Mouse (Mus musculus) intestine, embryonic 15.5 days (tissue): Measurements from ENCODE around the gene Mreg. TPM values are rescaled to one million over a fixed set of nuclear protein-coding genes. Genes with fewer than 3 reads are reported as not detected.
A peak's percentile ranks its signal among the peaks of the same experiment; 100 is the strongest.

Source experiments
- ATAC-seq: fragments of 200-750 bp; cut with Nextera tagmentation; 2 replicates; pipeline ENCODE4 v1.8.0; 2017; ENCODE audit warnings: moderate TSS enrichment, moderate library complexity
- H3K27ac ChIP-seq: fragments of 300-500 bp; sonication (generic); 2 replicates; pipeline ENCODE4 v1.5.1; 2015; ENCODE audit warnings: mild to moderate bottlenecking, inconsistent platforms
- H3K27me3 ChIP-seq: fragments of 300-500 bp; sonication (generic); replicated peaks from 2 replicates; pipeline ENCODE4 v1.6.1; 2015; ENCODE audit warnings: inconsistent platforms
- H3K36me3 ChIP-seq: fragments of 300-500 bp; sonication (generic); 2 replicates; pipeline ENCODE4 v1.6.1; 2015; ENCODE audit warnings: inconsistent platforms
- H3K4me1 ChIP-seq: fragments of 300-500 bp; sonication (generic); replicated peaks from 2 replicates; pipeline ENCODE4 v1.6.1; 2015; ENCODE audit warnings: inconsistent platforms
- H3K4me2 ChIP-seq: fragments of 300-500 bp; sonication (generic); replicated peaks from 2 replicates; pipeline ENCODE4 v1.6.1; 2015; ENCODE audit warnings: mild to moderate bottlenecking, inconsistent platforms
- H3K4me3 ChIP-seq: fragments of 300-500 bp; sonication (generic); replicated peaks from 2 replicates; pipeline ENCODE4 v1.5.1; 2015; ENCODE audit warnings: inconsistent platforms
- H3K9ac ChIP-seq: fragments of 300-500 bp; sonication (generic); 2 replicates; pipeline ENCODE4 v1.6.1; 2015; ENCODE audit warnings: inconsistent platforms
- H3K9me3 ChIP-seq: fragments of 300-500 bp; sonication (generic); 2 replicates; pipeline ENCODE4 v1.6.1; 2016; ENCODE audit warnings: inconsistent platforms
- WGBS: fragments of 180-500 bp; shearing (Covaris S2); methylation state at CpG from one replicate; pipeline ENCODE4 v1.1.7; 2015; 5-methylcytosine and 5-hydroxymethylcytosine counted together
- polyA plus RNA-seq: library from polyadenylated mRNA; unstranded; fragments of >200 nt; fragmentation: Nextera tagmentation; extraction: Ambion mirVana; gene quantifications from 2 replicates; pipeline ENCODE4 v1.2.1, GENCODE M21; 2015

Gene Mreg
- polyA plus RNA-seq, 1 experiment from 2014 or later, result 9.4 TPM

DNA sequence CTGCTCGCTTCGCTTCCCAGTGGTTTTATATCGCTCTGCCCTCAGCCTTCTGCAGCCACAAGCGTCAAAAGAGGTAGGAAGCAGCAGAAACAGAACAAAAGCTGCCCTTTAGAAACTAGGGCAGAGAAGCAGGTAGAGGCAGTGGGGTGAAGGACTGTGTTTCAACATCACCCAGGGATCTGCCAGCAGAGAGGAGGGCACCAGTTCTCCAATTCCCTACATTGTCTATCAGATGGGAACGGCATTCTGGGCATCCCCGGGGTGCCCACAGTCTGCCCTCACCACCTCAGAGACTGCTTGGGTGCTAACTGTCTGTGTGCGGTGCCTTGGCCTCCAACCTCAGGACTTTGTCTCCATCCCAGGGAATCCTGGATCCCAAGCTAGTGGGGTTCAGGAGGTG, 32.2 kb downstream of the Mreg start:
- ATAC-seq, result no peak
- Histone ChIP-seq H3K36me3 (no peaks in the 10 kb centered on the region), H3K4me2 (no peak overlapping the region), H3K4me1 (peaks cover 6% of the 10 kb centered on the region; the same call in 1 of the 2 replicates), H3K4me3 (no peak overlapping the region), H3K9ac (no peak overlapping the region), H3K27ac (no peak overlapping the region), H3K27me3 (no peaks in the 10 kb centered on the region), H3K9me3 (no peaks in the 10 kb centered on the region)
- 91% methylated on average over 7 of the region's 7 CpGs for WGBS

DNA sequence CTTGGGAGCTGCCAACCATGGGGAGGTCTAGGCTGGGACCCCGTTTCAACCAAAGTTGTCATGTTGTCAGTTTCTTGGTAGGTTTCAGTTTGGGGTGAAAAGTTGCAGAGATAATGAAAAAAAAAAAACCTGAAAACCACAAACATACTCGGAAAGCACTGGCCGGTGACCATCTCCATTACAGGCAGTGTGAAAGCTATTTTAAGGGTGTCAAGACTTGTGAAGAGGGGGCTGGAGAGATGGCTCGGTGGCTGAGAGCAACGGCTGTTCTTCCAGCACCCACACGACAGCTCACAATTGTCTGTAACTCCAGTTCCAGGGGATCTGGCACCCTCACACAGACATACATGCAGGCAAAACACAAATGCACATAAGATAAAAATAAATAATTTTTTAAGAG, 35.9 kb downstream of the Mreg start:
- no peak overlapping the region for H3K4me3 ChIP-seq
- WGBS, result 68% methylated on average over 6 of the region's 6 CpGs
- no peaks in the 10 kb centered on the region for H3K27me3 ChIP-seq
- no peaks in the 10 kb centered on the region for H3K36me3 ChIP-seq
- no peaks in the 10 kb centered on the region for H3K9me3 ChIP-seq
- peaks cover 7% of the 10 kb centered on the region; the same call in 1 of the 2 replicates for H3K4me1 ChIP-seq
- no peak for ATAC-seq
- H3K27ac ChIP-seq, result no peak overlapping the region
- H3K9ac ChIP-seq, result no peak overlapping the region
- no peak overlapping the region for H3K4me2 ChIP-seq

DNA sequence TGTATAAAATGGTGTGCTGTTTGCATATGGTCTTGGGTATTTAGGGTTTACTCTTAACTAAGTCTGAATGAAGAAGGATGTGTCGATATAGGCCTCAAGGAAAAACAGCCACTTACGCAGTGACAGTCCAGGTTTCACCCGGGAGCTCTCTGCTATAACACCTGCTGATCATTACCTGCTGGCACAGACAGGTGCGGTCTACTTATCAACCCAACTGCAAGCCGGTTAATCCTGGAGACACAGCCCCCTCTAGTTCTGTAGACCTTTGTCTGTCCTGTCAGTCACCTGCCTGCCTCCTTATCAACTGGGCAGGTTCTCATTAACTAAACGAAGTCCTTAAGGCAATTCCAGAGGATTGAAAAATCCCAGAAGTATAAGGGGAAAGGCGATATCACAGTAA, 37.9 kb downstream of the Mreg start:
- no peak overlapping the region for H3K4me2 ChIP-seq
- WGBS, result 63% methylated on average over 7 of the region's 7 CpGs

DNA sequence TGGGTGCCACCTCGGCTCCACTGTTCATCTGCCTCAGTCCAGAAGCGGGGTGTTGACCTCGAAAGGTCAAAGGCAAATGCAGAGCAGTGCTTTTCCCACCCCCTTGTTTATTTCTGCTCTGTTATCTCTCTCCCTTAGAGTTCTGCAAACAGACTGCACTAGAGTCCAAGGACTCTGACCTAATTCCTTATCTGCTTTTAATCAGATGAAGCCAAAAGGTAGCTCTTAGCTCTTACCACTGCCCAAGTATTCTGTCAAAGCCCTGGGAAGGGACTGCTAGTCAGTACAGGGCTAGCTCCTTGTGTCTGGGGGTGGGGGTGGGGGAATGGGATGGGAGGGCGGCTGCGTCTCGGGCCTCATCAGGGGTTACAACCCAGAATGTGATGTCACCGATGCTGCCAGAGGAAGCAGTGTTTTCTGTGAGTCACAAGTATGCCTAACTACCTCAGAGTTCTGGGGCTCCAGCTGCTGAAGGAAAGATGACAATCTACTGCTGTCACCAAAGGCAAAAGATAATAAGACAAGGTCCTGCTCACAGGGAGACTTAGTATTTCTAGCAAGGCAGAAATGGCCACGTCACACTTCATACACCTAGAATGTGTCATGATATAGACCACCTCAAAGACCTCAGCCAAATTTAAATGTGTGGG, 38.6 kb downstream of the Mreg start:
- H3K9me3 ChIP-seq, result no peaks in the 10 kb centered on the region
- H3K27me3 ChIP-seq, result no peaks in the 10 kb centered on the region
- H3K36me3 ChIP-seq, result no peaks in the 10 kb centered on the region
- peaks cover 7% of the 10 kb centered on the region; the same call in 1 of the 2 replicates for H3K4me1 ChIP-seq
- peak overlapping the region; percentile 9; the same call in 1 of the 2 replicates for H3K4me2 ChIP-seq
- no peak overlapping the region for H3K9ac ChIP-seq
- H3K4me3 ChIP-seq, result no peak overlapping the region
- ATAC-seq, result peak; percentile 71
- WGBS, result 27% methylated on average over 8 of the region's 8 CpGs
- peak overlapping the region; percentile 48 for H3K27ac ChIP-seq

More for the DNA sequence above, 37.9 kb downstream of the Mreg start:
- no peak overlapping the region for H3K9ac ChIP-seq
- no peaks in the 10 kb centered on the region for H3K9me3 ChIP-seq
- no peaks in the 10 kb centered on the region for H3K27me3 ChIP-seq
- ATAC-seq, result peak; percentile 76
- H3K27ac ChIP-seq, result peak overlapping the region; percentile 48; the same call in 1 of the 2 replicates
- peaks cover 7% of the 10 kb centered on the region; the same call in 1 of the 2 replicates for H3K4me1 ChIP-seq
- H3K4me3 ChIP-seq, result no peak overlapping the region
- H3K36me3 ChIP-seq, result no peaks in the 10 kb centered on the region

DNA sequence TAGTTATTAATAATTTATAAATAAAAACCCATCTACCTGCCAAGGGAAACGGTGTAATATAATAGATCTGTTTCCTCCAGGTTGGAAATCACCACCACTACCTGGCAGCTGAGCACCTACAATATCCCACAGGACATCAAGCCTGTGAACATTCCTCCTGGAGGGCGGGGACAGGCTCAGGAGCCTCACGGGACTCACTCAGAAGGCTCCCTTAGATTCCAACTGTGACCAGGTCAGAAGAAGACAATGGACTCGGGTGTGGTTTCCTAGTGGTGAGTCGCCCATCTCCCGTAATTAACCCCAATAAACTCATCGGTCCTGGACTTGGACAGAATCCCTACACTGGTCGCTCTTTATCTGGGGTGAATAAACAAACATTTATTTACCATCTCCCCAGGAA, 39.3 kb downstream of the Mreg start:
- H3K9ac ChIP-seq, result no peak overlapping the region
- no peak overlapping the region for H3K27ac ChIP-seq
- H3K4me2 ChIP-seq, result no peak overlapping the region
- no peaks in the 10 kb centered on the region for H3K9me3 ChIP-seq
- no peak overlapping the region for H3K4me3 ChIP-seq
- peaks cover 7% of the 10 kb centered on the region; the same call in 1 of the 2 replicates for H3K4me1 ChIP-seq
- H3K36me3 ChIP-seq, result no peaks in the 10 kb centered on the region
- peak; percentile 42 for ATAC-seq
- WGBS, result 65% methylated on average over 8 of the region's 8 CpGs
- H3K27me3 ChIP-seq, result no peaks in the 10 kb centered on the region

DNA sequence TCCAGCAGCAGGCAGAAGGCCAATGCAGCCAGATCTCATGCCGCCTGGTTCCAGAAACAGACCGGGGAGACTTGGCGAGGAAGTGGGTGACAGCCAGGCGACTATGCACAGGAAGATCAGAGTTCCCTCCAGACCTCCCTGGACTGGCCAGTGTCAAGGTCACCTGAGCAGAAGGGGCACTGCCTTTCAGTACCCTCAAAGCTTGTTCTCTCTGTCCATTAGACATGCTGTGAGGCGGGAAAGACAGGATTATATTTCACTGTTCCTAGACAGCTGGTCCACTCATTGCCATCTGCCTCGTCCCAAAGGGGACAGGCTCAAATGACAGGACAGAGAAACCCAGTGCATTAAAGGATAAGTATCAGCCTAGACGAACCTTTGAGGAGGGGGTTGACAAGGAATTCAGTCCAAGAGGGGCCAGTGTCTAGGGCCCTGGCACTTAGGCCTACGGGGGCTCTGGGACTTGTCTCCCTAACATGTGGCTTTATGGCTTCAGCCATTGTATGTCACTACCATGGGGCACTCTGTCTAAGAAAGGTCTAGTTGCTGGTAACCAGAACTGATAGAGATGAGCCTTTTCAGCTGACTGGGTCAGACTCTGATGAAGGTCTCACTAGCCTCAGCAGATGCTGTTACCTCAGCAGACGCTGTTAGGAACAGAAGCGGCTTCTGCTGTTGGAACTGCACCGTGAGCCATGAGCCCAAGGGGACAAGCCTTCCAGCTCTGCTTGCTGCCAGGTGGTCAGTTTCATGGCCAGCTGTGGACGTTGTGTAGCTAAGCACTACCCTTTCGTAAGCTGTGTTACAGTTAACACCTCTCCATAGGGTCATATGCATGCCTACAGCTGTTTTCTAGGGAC, 40.9 kb downstream of the Mreg start:
- Histone ChIP-seq H3K4me1 (peaks cover 7% of the 10 kb centered on the region; the same call in 1 of the 2 replicates), H3K4me3 (no peak overlapping the region), H3K27me3 (no peaks in the 10 kb centered on the region), H3K36me3 (no peaks in the 10 kb centered on the region), H3K9me3 (no peaks in the 10 kb centered on the region), H3K27ac (no peak overlapping the region), H3K9ac (no peak overlapping the region), H3K4me2 (no peak overlapping the region)
- WGBS, result 78% methylated on average over 13 of the region's 13 CpGs
- no peak for ATAC-seq

DNA sequence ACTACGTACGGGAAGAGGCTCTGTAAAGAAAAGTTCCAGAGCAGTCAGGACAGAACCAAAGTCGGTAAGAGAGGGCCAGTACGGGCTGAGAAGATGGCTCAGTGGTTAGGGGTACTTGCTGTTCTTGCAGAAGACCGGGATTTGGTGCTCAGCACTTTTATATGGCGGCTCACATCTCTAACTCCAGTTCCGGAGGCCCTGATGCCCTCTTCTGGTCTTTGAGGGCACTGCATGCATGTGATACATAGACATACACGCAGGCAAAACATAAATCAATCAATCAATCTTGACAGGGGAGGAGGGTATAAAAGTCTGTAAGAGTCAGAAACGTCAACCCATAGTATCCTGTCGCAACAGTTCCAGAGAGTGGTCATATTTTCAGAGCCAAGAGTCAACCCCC, 45.1 kb downstream of the Mreg start:
- Histone ChIP-seq H3K4me1 (no peaks in the 10 kb centered on the region), H3K9me3 (no peaks in the 10 kb centered on the region), H3K4me3 (no peak overlapping the region), H3K27me3 (no peaks in the 10 kb centered on the region), H3K27ac (no peak overlapping the region), H3K9ac (no peak overlapping the region), H3K36me3 (no peaks in the 10 kb centered on the region), H3K4me2 (no peak overlapping the region)
- 97% methylated on average over 10 of the region's 10 CpGs for WGBS
- ATAC-seq, result no peak

DNA sequence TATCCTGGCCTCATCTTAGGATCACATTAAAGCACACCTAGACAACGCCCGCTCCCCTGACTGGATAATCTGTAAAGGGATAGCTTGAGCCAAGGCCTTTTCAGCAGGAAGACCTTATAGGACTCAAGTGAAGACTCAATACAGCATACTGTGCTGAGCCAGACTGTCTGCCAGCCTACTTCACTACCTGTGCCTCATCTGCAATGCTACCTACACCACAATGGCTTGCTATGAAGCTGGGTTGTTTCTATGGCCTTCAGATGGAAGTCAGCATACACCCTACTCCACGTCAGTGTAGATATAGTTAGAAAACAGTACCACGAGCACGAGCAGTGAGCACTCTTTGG, 45.7 kb downstream of the Mreg start:
- H3K9ac ChIP-seq, result no peak overlapping the region
- no peak overlapping the region for H3K4me3 ChIP-seq
- no peak overlapping the region for H3K27ac ChIP-seq
- 98% methylated on average over 5 of the region's 5 CpGs for WGBS
- no peaks in the 10 kb centered on the region for H3K36me3 ChIP-seq
- H3K27me3 ChIP-seq, result no peaks in the 10 kb centered on the region
- no peaks in the 10 kb centered on the region for H3K4me1 ChIP-seq
- ATAC-seq, result no peak
- no peak overlapping the region for H3K4me2 ChIP-seq
- no peaks in the 10 kb centered on the region for H3K9me3 ChIP-seq

DNA sequence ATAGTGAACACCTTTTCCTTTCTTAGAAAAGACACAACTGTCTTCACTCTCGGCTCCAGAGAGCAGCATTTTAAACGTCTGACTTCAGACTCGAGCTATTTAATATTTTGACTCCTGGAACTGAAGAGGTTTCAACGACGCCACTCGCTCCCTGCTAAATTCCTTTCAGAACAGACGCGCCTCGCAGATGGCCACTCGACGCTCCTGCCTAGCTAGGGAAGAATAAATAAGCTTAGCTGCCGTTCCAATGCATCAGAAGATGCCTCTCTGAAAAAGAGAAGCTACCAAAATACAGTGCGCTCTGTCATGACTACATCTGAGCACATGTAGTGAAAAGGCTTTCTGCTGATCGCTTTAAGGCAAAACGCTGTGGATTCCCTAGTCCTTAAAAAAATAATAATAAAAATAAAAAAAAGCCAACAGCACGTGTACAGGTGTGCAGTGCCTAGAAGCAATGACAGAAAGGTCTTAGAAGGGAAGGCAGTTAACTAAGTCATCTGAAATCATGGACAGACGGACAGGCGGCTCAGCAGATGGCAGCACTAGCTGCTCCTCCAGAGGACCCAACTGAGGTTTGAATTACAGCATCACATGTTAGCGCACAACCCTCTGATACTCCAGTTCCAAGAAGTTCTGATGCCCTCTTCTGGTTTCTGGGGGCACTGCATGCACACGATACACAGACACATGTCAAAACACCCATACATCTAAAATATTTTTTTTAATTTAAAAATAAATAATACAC, 46.2 kb downstream of the Mreg start:
- H3K4me2 ChIP-seq, result no peak overlapping the region
- no peak overlapping the region for H3K4me3 ChIP-seq
- H3K36me3 ChIP-seq, result no peaks in the 10 kb centered on the region
- no peaks in the 10 kb centered on the region for H3K9me3 ChIP-seq
- 74% methylated on average over 20 of the region's 20 CpGs for WGBS
- no peak for ATAC-seq
- no peak overlapping the region for H3K27ac ChIP-seq
- H3K9ac ChIP-seq, result no peak overlapping the region
- no peaks in the 10 kb centered on the region for H3K27me3 ChIP-seq
- H3K4me1 ChIP-seq, result no peaks in the 10 kb centered on the region

DNA sequence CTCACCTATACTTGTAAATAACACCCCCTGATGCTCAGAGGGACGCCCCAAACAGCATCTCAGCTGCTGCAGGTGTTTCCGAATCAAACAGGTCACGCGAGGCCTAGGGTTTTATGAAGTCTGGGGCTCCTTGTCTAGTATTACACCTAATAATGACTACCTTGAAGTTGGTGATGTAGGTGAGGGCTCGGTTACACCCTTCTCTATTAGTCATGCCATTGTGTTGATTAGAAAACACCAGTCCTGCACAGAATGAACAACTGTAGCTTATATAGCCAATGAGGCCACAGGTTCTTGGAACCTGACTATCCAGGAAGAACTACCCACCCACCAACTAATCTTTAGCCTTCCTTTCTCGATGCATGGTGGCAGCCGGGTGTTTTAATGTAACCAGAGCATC, 51.8 kb downstream of the Mreg start:
- no peaks in the 10 kb centered on the region for H3K27me3 ChIP-seq
- H3K9ac ChIP-seq, result no peak overlapping the region
- ATAC-seq, result no peak
- no peaks in the 10 kb centered on the region for H3K4me1 ChIP-seq
- 91% methylated on average over 7 of the region's 7 CpGs for WGBS
- H3K36me3 ChIP-seq, result no peaks in the 10 kb centered on the region
- H3K4me2 ChIP-seq, result no peak overlapping the region
- no peak overlapping the region for H3K27ac ChIP-seq
- H3K9me3 ChIP-seq, result no peaks in the 10 kb centered on the region
- no peak overlapping the region for H3K4me3 ChIP-seq

DNA sequence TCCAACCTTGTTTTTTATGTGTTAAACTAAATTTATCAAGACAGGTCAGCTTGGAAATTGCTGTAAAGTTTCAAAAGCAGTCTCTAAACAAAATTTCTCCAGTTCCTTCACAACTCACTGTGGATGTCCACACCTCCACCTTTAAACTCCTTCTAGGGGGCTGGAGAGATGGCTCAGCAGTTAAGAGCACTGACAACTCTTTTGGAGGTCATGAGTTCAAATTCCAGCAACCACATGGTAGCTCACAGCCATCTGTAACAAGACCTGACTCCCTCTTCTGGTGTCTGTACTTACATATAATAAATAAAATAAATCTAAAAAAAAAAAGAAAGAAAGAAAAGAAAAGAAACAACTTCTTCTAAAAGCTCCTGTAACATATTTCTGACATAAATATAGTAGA, 67.1 kb downstream of the Mreg start:
- Histone ChIP-seq H3K9me3 (no peaks in the 10 kb centered on the region), H3K9ac (no peak overlapping the region), H3K4me3 (no peak overlapping the region), H3K27me3 (no peaks in the 10 kb centered on the region), H3K27ac (no peak overlapping the region), H3K4me1 (no peaks in the 10 kb centered on the region), H3K36me3 (no peaks in the 10 kb centered on the region), H3K4me2 (no peak overlapping the region)
- no peak for ATAC-seq

DNA sequence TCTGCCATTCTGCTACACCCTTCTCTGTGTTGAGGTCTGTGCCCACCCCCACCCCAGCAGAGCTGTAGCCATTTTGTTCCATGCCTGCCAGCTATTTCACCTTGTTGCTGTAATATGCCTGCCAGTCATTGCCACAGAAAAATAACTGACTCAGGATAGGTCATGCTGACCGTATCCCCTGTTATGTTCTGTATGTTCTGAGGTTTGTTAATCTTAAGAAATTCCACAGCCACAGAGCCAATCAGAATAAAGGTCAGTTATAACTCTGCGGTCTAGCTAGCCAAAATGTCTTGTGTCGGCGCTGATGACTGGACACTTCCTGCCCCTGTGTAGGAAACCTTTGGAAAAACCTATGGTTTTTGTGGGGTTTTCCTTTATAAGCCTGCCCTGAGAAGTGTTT, 67.7 kb downstream of the Mreg start:
- Histone ChIP-seq H3K9me3 (no peaks in the 10 kb centered on the region), H3K4me2 (no peak overlapping the region), H3K9ac (no peak overlapping the region), H3K27ac (no peak overlapping the region), H3K27me3 (no peaks in the 10 kb centered on the region), H3K36me3 (no peaks in the 10 kb centered on the region), H3K4me1 (no peaks in the 10 kb centered on the region), H3K4me3 (no peak overlapping the region)
- WGBS, result 79% methylated on average over 4 of the region's 4 CpGs
- ATAC-seq, result no peak
